Mouse (Mus musculus) hindbrain, embryonic 16.5 days (tissue): ENCODE results near the gene Rassf7. TPM values are rescaled to one million over a fixed set of nuclear protein-coding genes. Genes with fewer than 3 reads are reported as not detected.
A peak's percentile ranks its signal among the peaks of the same experiment; 100 is the strongest.

Experiments
- ATAC-seq: fragments of 200-750 bp; cut with Nextera tagmentation; 2 replicates; pipeline ENCODE4 v1.8.0; 2017; ENCODE audit warnings: moderate TSS enrichment, moderate library complexity
- H3K27ac ChIP-seq: fragments of 300-500 bp; sonication (generic); 2 replicates; pipeline ENCODE4 v1.5.1; 2014; ENCODE audit warnings: low read depth, mild to moderate bottlenecking, control low read depth, low read length, moderate library complexity
- H3K27me3 ChIP-seq: fragments of 300-500 bp; sonication (generic); replicated peaks from 2 replicates; pipeline ENCODE4 v1.6.1; 2014; ENCODE audit warnings: low read length; ENCODE audit not compliant: control insufficient read depth, insufficient read depth
- H3K36me3 ChIP-seq: fragments of 300-500 bp; sonication (generic); 2 replicates; pipeline ENCODE4 v1.6.1; 2014; ENCODE audit warnings: mild to moderate bottlenecking, low read length, moderate library complexity, mixed read lengths; ENCODE audit not compliant: control insufficient read depth, insufficient read depth
- H3K4me1 ChIP-seq: fragments of 300-500 bp; sonication (generic); 2 replicates; pipeline ENCODE4 v1.6.1; 2014; ENCODE audit warnings: low read depth, low read length; ENCODE audit not compliant: control insufficient read depth, insufficient read depth
- H3K4me2 ChIP-seq: fragments of 300-500 bp; sonication (generic); 2 replicates; pipeline ENCODE4 v1.6.1; 2014; ENCODE audit warnings: mild to moderate bottlenecking, low read length, control low read depth, moderate library complexity
- H3K4me3 ChIP-seq: fragments of 300-500 bp; sonication (generic); 2 replicates; pipeline ENCODE4 v1.5.1; 2014; ENCODE audit warnings: mild to moderate bottlenecking, low read length, control low read depth, moderate library complexity
- H3K9ac ChIP-seq: fragments of 300-500 bp; sonication (generic); 2 replicates; pipeline ENCODE4 v1.6.1; 2014; ENCODE audit warnings: low read depth, mild to moderate bottlenecking, control low read depth, low read length, moderate library complexity
- H3K9me3 ChIP-seq: fragments of 300-500 bp; sonication (generic); 2 replicates; pipeline ENCODE4 v1.6.1; 2014; ENCODE audit warnings: mild to moderate bottlenecking, low read length, moderate library complexity; ENCODE audit not compliant: control insufficient read depth
- WGBS: fragments of 180-500 bp; shearing (Covaris S2); extraction: QIAGEN DNeasy Blood & Tissue Kit; methylation state at CpG from one replicate; pipeline ENCODE4 v1.1.7; 2014; 5-methylcytosine and 5-hydroxymethylcytosine counted together
- polyA plus RNA-seq: library from polyadenylated mRNA; unstranded; fragments of >200 nt; fragmentation: Nextera tagmentation; extraction: Ambion mirVana; gene quantifications from 2 replicates; pipeline ENCODE4 v1.2.1, GENCODE M21; 2015

Rassf7 gene
- polyA plus RNA-seq, 1 experiment from 2014 or later, result 22.8 TPM

DNA sequence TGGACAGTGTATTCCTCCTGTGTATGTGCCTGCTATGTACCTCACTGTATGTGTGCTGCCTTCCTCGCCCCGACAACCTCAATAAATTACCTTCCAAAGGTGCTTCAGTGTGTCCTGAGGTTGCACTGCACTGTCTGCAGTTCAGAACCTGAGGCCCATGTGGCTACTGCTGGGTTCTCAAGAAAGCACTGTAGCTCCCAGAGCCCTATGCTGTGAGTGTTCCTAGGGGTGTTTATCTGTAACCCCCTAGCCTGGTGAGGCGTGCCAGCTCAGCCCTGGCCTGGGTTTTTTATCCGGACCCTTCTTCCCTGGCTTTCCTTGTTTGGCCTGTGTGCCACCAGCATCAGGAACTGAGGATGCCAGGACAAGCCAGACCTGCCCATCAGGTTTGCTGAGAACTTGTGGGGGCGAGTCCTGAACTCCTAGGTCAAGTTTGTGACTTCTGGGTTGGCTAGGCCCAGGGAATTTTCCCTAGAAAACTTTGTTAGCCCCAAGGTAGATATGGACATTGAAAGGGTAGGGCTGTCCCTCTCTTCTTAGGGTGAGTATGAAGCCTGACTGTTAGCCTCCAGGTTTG lies 3.0 kb downstream of the Rassf7 start:
- no peaks in the 10 kb centered on the region for H3K36me3 ChIP-seq
- H3K4me2 ChIP-seq, result no peak overlapping the region
- H3K9ac ChIP-seq, result no peak overlapping the region
- WGBS, result 86% methylated on average over 5 of the region's 5 CpGs
- H3K27me3 ChIP-seq, result no peaks in the 10 kb centered on the region
- no peaks in the 10 kb centered on the region for H3K9me3 ChIP-seq
- no peak overlapping the region for H3K27ac ChIP-seq
- no peak overlapping the region for H3K4me3 ChIP-seq
- H3K4me1 ChIP-seq, result peaks cover 24% of the 10 kb centered on the region
- no peak for ATAC-seq

DNA sequence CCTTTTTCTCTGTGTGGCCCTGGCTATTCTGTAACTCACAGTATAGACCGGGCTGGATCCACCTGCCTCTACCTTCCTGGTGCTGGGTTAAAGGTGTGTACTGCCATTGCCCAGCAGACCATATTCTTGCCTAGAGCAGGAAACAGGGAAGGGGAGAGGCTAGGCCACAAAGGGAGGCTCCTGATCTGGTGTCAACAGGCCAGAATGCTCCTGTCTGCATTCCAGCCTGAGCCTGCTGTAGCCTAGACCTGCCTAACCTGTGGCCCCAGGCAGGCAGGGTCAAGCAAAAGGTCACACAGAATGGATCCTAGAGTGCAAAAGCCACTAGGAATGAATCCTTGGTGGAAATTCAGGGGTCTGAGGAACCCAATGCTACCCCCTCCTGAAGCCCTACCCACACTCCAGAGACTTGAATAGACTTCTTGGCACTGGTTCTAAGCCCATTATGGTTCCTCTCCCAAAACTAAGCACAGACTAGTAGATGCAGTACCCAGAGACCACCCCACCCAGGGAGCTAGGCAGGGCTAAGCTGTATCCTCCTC lies 4.0 kb downstream of the Rassf7 start:
- peaks cover 24% of the 10 kb centered on the region for H3K4me1 ChIP-seq
- no peak overlapping the region for H3K27ac ChIP-seq
- no peak overlapping the region for H3K4me3 ChIP-seq
- H3K27me3 ChIP-seq, result no peaks in the 10 kb centered on the region
- H3K9me3 ChIP-seq, result no peaks in the 10 kb centered on the region
- no peaks in the 10 kb centered on the region for H3K36me3 ChIP-seq
- ATAC-seq, result no peak
- no peak overlapping the region for H3K9ac ChIP-seq
- 92% methylated on average over 1 of the region's 1 CpGs for WGBS
- no peak overlapping the region for H3K4me2 ChIP-seq

DNA sequence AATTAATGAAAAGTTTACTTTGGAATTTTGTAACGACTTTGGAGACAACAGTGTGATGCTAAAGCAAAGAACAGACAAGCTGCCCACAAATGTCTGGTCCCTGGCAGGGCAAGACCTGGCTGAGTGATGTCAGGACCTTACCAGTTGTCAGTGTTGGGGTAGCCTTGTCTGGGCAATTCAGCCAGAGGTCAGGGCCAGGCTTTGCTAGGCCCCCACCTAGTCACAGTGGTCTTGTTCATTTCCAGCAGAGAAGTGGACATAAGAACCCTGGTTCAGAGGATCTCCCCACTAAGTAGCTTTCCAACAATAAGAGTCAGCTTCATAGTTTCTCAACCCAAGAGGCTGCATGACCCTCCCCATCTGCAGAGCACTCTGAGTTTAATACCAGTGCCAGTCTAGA lies 4.7 kb downstream of the Rassf7 start:
- no peak overlapping the region for H3K4me3 ChIP-seq
- 74% methylated on average over 1 of the region's 1 CpGs for WGBS
- H3K27ac ChIP-seq, result no peak overlapping the region
- no peak for ATAC-seq
- H3K36me3 ChIP-seq, result no peaks in the 10 kb centered on the region
- no peak overlapping the region for H3K9ac ChIP-seq
- H3K4me2 ChIP-seq, result no peak overlapping the region; the same call in 1 of the 2 replicates
- H3K4me1 ChIP-seq, result peaks cover 19% of the 10 kb centered on the region
- no peaks in the 10 kb centered on the region for H3K27me3 ChIP-seq
- no peaks in the 10 kb centered on the region for H3K9me3 ChIP-seq

DNA sequence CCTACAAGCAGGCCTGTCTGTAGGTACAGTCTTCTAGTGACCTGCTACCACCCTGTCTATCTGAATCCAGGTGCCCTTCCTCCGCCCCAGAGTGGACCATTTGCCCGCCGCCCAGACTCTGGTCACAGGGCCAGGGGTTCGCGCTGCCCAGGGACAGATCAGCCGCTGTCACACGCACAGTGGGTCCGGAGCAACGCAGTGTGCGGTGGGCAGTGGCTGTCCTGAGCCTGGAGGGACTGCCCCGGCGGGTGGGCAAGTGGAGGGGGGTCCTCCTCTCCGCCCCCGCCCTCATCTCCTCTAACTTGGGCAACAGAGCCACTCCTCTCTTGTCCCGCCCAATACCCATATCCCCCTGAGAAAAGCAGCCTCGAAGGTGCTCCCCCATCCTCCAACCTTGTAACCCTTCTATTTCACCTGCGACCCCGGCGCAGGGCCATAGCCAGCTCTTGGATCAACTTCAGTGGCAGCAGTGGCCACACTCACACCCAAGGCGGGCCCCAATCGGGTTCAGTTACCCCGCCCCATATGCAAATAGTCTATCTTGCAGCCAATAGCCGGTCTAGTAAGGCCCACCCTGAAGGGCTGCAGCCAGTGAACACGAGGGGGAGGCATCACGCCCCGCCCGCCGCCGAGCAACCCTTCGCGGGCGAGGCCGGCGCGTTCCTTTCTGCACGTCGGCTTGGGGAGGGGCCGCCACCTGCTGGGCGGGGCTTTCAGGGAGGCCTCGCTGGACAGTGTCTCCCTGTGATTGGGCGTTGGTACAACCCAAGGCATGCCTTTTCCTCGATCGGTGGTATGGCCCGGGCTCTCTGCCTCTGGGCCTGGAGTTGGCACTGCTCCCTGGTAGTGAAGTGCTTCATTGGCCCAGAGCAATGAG lies 5.8 kb downstream of the Rassf7 start:
- Histone ChIP-seq H3K4me2 (peak overlapping the region; percentile 82), H3K36me3 (no peaks in the 10 kb centered on the region), H3K4me1 (peaks cover 15% of the 10 kb centered on the region), H3K4me3 (peak overlapping the region; percentile 48), H3K9ac (peak overlapping the region; percentile 65), H3K27ac (peak overlapping the region; percentile 75), H3K9me3 (no peaks in the 10 kb centered on the region), H3K27me3 (no peaks in the 10 kb centered on the region)
- peak; percentile 97 for ATAC-seq
- WGBS, result 2% methylated on average over 41 of the region's 44 CpGs

DNA sequence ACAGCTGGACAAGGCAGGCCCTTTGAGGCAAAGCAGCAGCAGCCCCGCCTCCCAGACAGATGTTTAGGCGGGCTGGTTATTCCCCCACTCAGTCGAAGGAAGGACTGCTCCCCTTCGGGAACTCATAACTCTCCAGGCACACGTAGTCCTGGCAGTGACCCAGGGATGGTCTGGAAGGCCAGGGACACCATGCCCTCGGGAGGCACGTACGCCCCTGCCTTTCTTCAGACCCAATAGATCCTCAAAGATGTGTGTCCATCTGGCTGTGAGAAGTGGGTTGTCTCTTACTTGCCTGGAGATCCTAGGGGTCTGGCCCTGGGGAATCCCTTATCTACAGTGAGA lies 6.4 kb downstream of the Rassf7 start:
- no peak for ATAC-seq
- H3K27ac ChIP-seq, result peak overlapping the region; percentile 75
- H3K9ac ChIP-seq, result peak overlapping the region; percentile 65
- H3K4me1 ChIP-seq, result peaks cover 10% of the 10 kb centered on the region
- H3K27me3 ChIP-seq, result no peaks in the 10 kb centered on the region
- peak overlapping the region; percentile 48 for H3K4me3 ChIP-seq
- no peaks in the 10 kb centered on the region for H3K36me3 ChIP-seq
- WGBS, result 4% methylated on average over 8 of the region's 8 CpGs
- H3K4me2 ChIP-seq, result peak overlapping the region; percentile 82
- no peaks in the 10 kb centered on the region for H3K9me3 ChIP-seq

DNA sequence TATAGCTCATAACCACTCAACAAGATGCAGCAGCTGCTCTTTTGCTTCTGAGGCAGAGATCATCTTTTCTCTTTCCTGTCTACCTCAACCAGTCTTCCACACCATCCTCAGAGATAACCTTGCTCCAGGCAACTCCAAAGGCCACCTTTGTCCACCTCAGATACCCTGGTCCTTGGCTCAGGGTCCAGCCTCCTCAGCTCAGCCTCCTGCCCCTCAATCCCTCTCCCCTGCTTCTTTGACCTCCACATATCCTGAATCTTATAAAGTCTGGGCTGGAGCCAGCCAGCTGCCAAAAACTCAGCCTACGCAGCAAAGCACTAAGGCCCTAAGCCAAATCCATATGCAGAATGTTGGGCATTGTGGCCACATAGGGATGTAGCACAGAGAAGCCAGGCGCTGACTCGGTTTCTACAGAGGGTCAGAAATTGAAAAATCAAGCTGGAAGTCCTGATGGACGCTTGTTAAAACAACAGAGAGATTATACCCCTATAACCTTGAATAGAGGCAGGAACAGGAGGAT lies 7.1 kb downstream of the Rassf7 start:
- WGBS, result 88% methylated on average over 4 of the region's 4 CpGs
- Histone ChIP-seq H3K4me2 (peak overlapping the region; percentile 82; the same call in 1 of the 2 replicates), H3K36me3 (no peaks in the 10 kb centered on the region), H3K27ac (no peak overlapping the region), H3K9ac (no peak overlapping the region; the same call in 1 of the 2 replicates), H3K9me3 (no peaks in the 10 kb centered on the region), H3K27me3 (no peaks in the 10 kb centered on the region), H3K4me1 (peaks cover 10% of the 10 kb centered on the region), H3K4me3 (no peak overlapping the region)
- ATAC-seq, result no peak

DNA sequence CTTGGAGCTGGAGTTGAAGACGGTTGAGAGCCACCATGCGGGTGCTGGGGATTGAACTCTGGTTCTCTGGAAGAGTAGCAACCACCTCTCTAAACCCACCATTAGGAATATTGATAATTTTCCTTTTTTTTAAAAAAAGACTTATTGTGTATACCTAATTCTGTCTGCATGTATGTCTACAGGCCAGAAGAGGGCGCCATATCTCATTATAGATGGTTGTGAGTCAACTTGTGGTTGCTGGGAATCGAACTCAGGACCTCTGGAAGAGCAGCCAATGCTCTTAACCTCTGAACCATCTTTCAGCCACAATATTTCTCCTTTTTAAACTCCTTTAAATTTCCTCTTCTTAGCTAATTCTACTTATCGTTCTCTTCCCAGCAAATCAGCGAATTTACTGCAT lies 10.9 kb downstream of the Rassf7 start:
- no peaks in the 10 kb centered on the region for H3K9me3 ChIP-seq
- H3K4me1 ChIP-seq, result peaks cover 28% of the 10 kb centered on the region
- H3K4me3 ChIP-seq, result no peak overlapping the region
- H3K9ac ChIP-seq, result no peak overlapping the region
- H3K27ac ChIP-seq, result no peak overlapping the region
- no peak overlapping the region for H3K4me2 ChIP-seq
- 85% methylated on average over 6 of the region's 6 CpGs for WGBS
- no peak for ATAC-seq
- H3K36me3 ChIP-seq, result peaks cover under 1% of the 10 kb centered on the region
- H3K27me3 ChIP-seq, result no peaks in the 10 kb centered on the region

DNA sequence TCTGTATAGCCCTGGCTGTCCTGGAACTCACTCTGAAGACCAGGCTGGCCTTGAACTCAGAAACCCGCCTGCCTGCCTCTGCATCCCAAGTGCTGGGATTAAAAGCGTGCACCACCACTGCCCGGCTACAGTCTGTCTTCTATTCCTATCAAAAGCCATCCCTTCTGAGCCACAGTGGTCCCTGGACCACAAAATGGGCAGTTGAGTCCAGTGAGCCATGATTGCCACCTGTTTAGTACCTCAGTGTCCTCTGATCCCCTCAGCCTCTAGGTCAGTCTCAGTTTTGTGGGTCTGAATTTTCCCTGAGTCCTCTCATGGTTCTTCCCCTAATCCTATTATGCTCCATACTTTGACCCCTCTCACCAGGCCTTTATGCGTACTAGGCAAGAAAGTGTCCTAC lies 12.1 kb downstream of the Rassf7 start:
- Histone ChIP-seq H3K27me3 (no peaks in the 10 kb centered on the region), H3K4me2 (peak overlapping the region; percentile 37), H3K36me3 (peaks cover 8% of the 10 kb centered on the region), H3K9ac (peak overlapping the region; percentile 95; the same call in 1 of the 2 replicates), H3K9me3 (no peaks in the 10 kb centered on the region), H3K4me3 (no peak overlapping the region), H3K27ac (no peak overlapping the region), H3K4me1 (peaks cover 19% of the 10 kb centered on the region)
- peak; percentile 18; the same call in 1 of the 2 replicates for ATAC-seq
- 79% methylated on average over 4 of the region's 4 CpGs for WGBS
